Mouse (Mus musculus): Measurements from ENCODE around the gene Olfr825.
"Not testable (repeated sequence)": the region's sequence is repeated elsewhere in the genome, so short reads cannot be mapped to it uniquely, and the experiment has no call there.

DNA sequence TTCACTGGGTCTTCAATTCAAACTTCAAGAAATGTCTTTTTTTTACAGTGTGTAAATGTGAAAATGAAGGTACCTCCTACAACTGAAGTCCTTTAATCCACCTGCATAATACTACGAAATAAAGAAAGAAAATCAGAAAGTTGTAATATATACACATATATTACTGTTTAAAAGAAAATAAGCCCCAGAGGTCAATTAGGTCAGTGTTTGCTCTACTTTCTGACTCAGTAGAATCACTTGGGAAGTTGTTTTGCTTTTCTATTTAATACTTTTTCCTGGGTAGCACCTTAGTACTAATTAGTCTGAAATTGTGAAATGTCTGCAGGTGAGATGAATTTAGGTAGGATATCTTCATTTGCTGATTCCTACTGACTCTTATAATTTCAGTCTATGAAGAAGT lies 51.3 kb downstream of the Olfr825 start, which contains the start of gene Olfr823:
- not testable (repeated sequence) for TF ChIP-seq HCFC1 (IDR thresholded peaks at IDR 0.05; ENCODE audit: borderline replicate concordance, insufficient read depth, low read length); ZNF384 (IDR thresholded peaks at IDR 0.05; ENCODE audit: low read depth, low read length)

All from ES-E14 (cell line).